Mouse (Mus musculus) kidney, postnatal 0 days (tissue): Measurements from ENCODE around the gene Arpc2. TPM values are rescaled to one million over a fixed set of nuclear protein-coding genes. Genes with fewer than 3 reads are reported as not detected.

Experiments used
- ATAC-seq: fragments of 200-750 bp; cut with Nextera tagmentation; replicated peaks from 2 replicates; pipeline ENCODE4 v1.8.0; 2017; ENCODE audit warnings: low read depth, moderate number of reproducible peaks, moderate TSS enrichment, moderate library complexity; ENCODE audit not compliant: low FRiP score
- DNase-seq: peaks from one replicate; pipeline ENCODE4 v3.0.0-alpha.2; 2016; ENCODE audit warnings: low spot score
- H3K27ac ChIP-seq: fragments of 300-500 bp; sonication (generic); 2 replicates; pipeline ENCODE4 v1.5.1; 2014; ENCODE audit warnings: mild to moderate bottlenecking
- H3K27me3 ChIP-seq: fragments of 300-500 bp; sonication (generic); 2 replicates; pipeline ENCODE4 v1.6.1; 2014; ENCODE audit warnings: low read length, mixed read lengths; ENCODE audit not compliant: insufficient read depth
- H3K36me3 ChIP-seq: fragments of 300-500 bp; sonication (generic); 2 replicates; pipeline ENCODE4 v1.6.1; 2014; ENCODE audit warnings: low read length, mixed read lengths; ENCODE audit not compliant: insufficient read depth
- H3K4me1 ChIP-seq: fragments of 300-500 bp; sonication (generic); replicated peaks from 2 replicates; pipeline ENCODE4 v1.6.1; 2014; ENCODE audit warnings: antibody characterized with exemption, low read length, mixed read lengths; ENCODE audit not compliant: insufficient read depth
- H3K4me2 ChIP-seq: fragments of 300-500 bp; sonication (generic); 2 replicates; pipeline ENCODE4 v1.6.1; 2014; ENCODE audit warnings: mild to moderate bottlenecking, low read length, moderate library complexity, mixed read lengths
- H3K4me3 ChIP-seq: fragments of 300-500 bp; sonication (generic); replicated peaks from 2 replicates; pipeline ENCODE4 v1.5.1; 2014; ENCODE audit warnings: low read depth, low read length
- H3K9ac ChIP-seq: fragments of 300-500 bp; sonication (generic); 2 replicates; pipeline ENCODE4 v1.6.1; 2014; ENCODE audit warnings: low read depth, low read length
- H3K9me3 ChIP-seq: fragments of 300-500 bp; sonication (generic); replicated peaks from 2 replicates; pipeline ENCODE4 v1.6.1; 2016; ENCODE audit warnings: low read length, inconsistent platforms, mixed read lengths
- CTCF ChIP-seq: IDR thresholded peaks from 2 replicates; pipeline ENCODE4 v1.5.1; 2016; ENCODE audit warnings: antibody characterized with exemption, low read depth, mild to moderate bottlenecking, moderate library complexity
- WGBS: fragments of 180-500 bp; shearing (Covaris S2); extraction: QIAGEN DNeasy Blood & Tissue Kit; methylation state at CpG from one replicate; pipeline ENCODE4 v1.1.7; 2014; 5-methylcytosine and 5-hydroxymethylcytosine counted together
- polyA plus RNA-seq: library from polyadenylated mRNA; unstranded; fragments of >200 nt; fragmentation: Nextera tagmentation; extraction: Ambion mirVana; gene quantifications from 2 replicates; pipeline ENCODE4 v1.2.1, GENCODE M21; 2015

The Arpc2 gene
- polyA plus RNA-seq, 1 experiment from 2014 or later = 487 TPM

DNA sequence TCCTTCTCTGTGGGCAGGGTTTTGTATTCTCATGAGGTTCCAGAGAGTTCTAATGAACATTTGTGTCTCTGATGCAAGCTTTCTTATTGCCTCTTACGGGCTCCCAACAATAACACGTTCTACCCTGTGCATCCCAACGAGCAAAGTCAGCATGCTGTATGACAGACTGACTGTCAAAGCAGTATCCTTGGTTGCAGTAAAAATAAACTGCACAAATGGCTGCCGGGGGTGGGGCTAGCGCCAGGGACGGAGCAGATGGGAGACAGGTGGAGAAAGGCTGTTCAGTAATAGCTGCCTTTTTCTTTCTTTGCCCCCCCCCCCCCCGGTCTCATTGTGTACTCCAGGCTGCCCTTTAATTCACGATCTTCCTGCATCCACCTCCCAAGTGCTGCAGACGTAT lies 28.0 kb upstream of the Arpc2 start:
- WGBS = 60% methylated on average over 9 of the region's 9 CpGs
- no peak for TF ChIP-seq CTCF
- Histone ChIP-seq H3K27me3 (no peaks in the 10 kb centered on the region), H3K9ac (no peak overlapping the region), H3K9me3 (no peaks in the 10 kb centered on the region), H3K4me2 (no peak overlapping the region), H3K36me3 (no peaks in the 10 kb centered on the region), H3K27ac (no peak overlapping the region), H3K4me3 (no peak overlapping the region), H3K4me1 (no peaks in the 10 kb centered on the region)
- ATAC-seq = no peak
- no peak for DNase-seq

DNA sequence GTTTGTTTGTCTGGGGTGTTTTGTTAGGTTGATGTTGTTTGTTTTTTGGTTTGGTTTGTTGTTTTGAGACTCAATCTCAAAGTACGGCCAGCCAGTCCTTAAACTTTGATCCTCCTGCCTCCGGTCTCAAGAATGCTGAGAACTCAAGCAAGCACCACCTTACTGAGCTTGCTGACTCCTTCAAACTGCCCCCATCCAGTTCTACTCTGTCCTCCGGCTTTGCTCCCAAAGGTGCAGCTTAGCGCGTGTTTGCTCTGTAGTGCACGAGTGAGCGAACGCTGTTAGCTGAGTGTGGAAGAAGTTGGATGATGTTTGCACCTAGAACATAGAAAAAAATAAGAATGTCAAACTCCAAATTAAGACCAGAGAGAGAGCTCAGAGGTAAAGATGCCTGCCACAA lies 26.9 kb upstream of the Arpc2 start:
- Histone ChIP-seq H3K9me3 (no peaks in the 10 kb centered on the region), H3K36me3 (no peaks in the 10 kb centered on the region), H3K27ac (no peak overlapping the region), H3K4me2 (no peak overlapping the region), H3K4me1 (no peaks in the 10 kb centered on the region), H3K9ac (no peak overlapping the region), H3K4me3 (no peak overlapping the region), H3K27me3 (no peaks in the 10 kb centered on the region)
- ATAC-seq (no peak), DNase-seq (no peak)
- WGBS = 76% methylated on average over 8 of the region's 8 CpGs
- TF ChIP-seq CTCF = no peak

DNA sequence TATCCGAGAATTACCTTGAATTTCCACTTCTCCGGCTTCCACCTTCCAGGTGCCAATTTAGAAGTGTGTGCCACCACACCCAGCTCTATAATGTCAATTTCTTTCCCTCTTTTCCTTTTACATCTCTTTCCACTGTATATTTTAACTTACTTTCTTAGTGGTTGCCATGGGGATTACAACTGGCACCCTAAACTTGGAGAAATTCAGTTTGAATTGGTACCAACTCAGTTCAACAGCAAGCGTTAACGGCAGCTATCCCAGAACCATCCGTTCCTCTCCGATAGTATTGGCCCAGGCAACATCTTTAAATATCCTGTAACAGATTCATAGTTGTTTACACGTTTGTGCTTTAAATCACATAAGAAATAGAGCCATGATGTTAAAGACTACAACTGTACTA lies 16.0 kb upstream of the Arpc2 start:
- no peak for DNase-seq
- Histone ChIP-seq H3K4me3 (no peak overlapping the region), H3K4me2 (no peak overlapping the region), H3K36me3 (no peaks in the 10 kb centered on the region), H3K4me1 (no peaks in the 10 kb centered on the region), H3K27me3 (no peaks in the 10 kb centered on the region), H3K9me3 (no peaks in the 10 kb centered on the region), H3K27ac (no peak overlapping the region), H3K9ac (no peak overlapping the region)
- WGBS = 90% methylated on average over 7 of the region's 7 CpGs
- ATAC-seq = no peak
- TF ChIP-seq CTCF = no peak

DNA sequence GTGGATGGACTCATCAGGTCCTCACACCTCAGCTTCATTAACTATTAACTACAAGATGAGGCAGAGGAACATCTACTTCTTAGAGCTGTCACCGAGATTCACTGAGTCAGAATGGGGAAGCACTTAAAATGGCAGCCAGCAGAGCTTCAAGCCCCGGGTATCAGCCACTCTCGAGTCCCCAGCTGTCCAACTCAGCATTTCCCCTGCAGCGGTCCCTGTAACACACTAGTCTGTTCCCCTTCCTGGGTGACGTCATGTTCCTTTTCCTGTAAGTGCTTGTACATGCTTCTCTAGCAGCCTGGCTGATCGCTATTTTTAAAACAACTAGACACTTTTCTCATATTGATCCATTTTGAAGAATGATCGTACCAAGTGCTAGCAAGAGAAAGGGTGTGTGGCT lies 8.6 kb upstream of the Arpc2 start:
- H3K4me3 ChIP-seq = no peak overlapping the region
- WGBS = 68% methylated on average over 7 of the region's 7 CpGs
- ATAC-seq (no peak), DNase-seq (peak; percentile 41)
- no peaks in the 10 kb centered on the region for H3K9me3 ChIP-seq
- no peaks in the 10 kb centered on the region for H3K4me1 ChIP-seq
- H3K36me3 ChIP-seq = no peaks in the 10 kb centered on the region
- TF ChIP-seq CTCF = no peak
- H3K27me3 ChIP-seq = no peaks in the 10 kb centered on the region
- H3K4me2 ChIP-seq = no peak overlapping the region
- no peak overlapping the region for H3K9ac ChIP-seq
- no peak overlapping the region for H3K27ac ChIP-seq

DNA sequence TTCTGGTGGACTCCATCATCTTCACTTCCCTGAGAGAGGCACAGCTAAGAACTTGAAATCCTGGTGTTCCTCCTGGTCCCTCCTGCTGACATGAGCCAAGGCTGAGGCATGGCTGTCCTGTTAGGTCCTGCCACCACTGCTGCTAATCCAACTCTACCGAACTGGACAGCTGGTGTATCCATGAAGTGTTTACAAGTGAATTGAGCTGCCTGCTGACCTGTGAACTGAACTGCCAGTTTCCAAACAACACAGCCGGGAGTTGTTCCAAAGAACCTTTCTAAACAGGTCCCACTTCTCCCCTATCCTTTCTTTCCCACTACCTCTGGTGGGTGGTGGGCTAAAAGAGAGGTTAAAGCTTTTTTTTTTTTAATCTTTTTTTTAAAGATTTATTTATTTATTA lies 5.9 kb upstream of the Arpc2 start:
- Histone ChIP-seq H3K27me3 (no peaks in the 10 kb centered on the region), H3K27ac (no peak overlapping the region), H3K4me3 (no peak overlapping the region), H3K9ac (no peak overlapping the region), H3K36me3 (no peaks in the 10 kb centered on the region), H3K4me2 (no peak overlapping the region), H3K4me1 (no peaks in the 10 kb centered on the region), H3K9me3 (no peaks in the 10 kb centered on the region)
- DNase-seq = no peak
- 46% methylated on average over 2 of the region's 2 CpGs for WGBS
- ATAC-seq = no peak
- TF ChIP-seq CTCF = no peak

DNA sequence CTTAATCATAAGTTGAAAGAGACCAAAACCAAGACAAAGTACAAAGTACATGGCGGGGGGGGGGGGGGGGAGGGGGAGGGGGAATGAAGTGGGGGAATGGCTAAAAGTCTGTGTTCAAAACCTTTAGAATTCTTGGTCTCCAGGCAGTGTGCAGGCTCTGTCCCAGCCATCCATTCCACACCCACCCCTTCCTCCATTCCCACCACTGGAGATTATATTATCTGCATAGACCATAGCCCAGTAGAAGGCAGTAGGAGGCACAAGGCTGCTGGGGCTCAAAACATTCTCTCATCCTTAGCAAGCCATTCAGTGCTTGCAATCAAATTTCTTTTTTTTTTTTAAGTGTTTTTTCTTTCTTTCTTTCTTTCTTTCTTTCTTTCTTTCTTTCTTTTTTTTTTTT lies 4.9 kb upstream of the Arpc2 start:
- no peak overlapping the region for H3K9ac ChIP-seq
- no peak for ATAC-seq
- 57% methylated on average over 1 of the region's 1 CpGs for WGBS
- no peaks in the 10 kb centered on the region for H3K27me3 ChIP-seq
- no peak overlapping the region for H3K4me3 ChIP-seq
- no peak for DNase-seq
- no peak overlapping the region for H3K27ac ChIP-seq
- TF ChIP-seq CTCF = no peak
- H3K9me3 ChIP-seq = no peaks in the 10 kb centered on the region
- H3K4me2 ChIP-seq = no peak overlapping the region
- H3K4me1 ChIP-seq = no peaks in the 10 kb centered on the region
- no peaks in the 10 kb centered on the region for H3K36me3 ChIP-seq

DNA sequence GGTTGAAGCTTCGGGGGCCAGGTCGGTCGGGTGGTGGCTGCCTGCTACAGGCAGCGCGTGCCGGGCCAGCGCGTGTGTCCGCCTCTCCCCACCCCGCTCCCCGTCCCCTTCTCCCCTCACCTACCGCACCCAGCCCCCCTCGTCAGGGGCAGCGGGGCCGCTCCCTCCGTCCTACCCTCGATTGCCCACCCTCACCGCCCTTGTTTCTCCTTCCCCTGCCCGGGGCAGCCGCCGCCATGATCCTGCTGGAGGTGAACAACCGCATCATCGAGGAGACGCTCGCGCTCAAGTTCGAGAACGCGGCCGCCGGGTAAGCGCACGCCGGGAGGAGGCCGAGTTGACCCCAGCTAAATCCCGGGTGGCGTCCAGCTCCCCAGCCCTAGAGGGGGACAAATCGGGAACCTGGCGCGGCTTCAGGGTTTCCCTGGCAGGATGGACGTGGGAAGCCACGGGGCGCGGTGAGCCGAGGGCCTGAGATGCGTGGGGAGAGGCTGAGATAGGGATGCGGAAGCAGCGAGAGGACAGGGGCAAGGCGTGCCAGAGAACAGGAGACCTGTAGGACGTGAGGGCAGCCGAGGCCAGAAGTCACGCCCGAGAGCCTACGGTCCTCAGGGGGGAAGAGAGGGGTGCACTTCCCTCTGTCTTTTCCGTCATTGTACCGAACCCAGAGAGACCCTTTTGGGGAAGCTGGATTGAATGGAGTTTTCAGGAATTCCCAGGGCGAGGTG lies 870 bp downstream of the Arpc2 start:
- DNase-seq (peak; percentile 59), ATAC-seq (peak; percentile 45)
- Histone ChIP-seq H3K9ac (peak overlapping the region; percentile 96), H3K27ac (peak overlapping the region; percentile 94), H3K4me3 (peak overlapping the region; percentile 96), H3K9me3 (no peaks in the 10 kb centered on the region), H3K27me3 (no peaks in the 10 kb centered on the region), H3K4me2 (peak overlapping the region; percentile 60), H3K36me3 (no peaks in the 10 kb centered on the region), H3K4me1 (peaks cover 37% of the 10 kb centered on the region)
- under 1% methylated on average over 46 of the region's 57 CpGs for WGBS
- TF ChIP-seq CTCF = no peak
